Mouse (Mus musculus): Measurements from ENCODE around the gene Zfyve28.

DNA sequence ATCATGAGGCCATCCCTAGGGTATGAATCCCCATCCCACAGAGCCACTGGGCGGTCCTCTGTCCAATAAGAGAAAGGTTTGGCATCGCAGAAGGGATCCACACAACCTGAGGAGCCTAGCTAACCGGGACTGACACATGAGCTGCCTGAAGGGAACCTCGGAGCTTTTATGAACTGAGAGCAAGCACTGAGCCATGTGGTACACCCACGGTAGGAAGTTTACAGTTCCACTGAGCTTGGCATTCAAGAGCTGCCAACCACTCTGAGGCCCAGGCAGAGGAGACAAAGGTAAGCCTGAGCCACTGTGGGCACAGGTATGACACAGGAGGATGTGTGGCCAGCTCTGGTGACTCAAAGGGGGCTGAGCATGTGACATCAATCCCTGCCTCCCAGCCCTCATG is 63.7 kb downstream of the Zfyve28 start:
- no peak for TF ChIP-seq CTCF (IDR thresholded peaks at IDR 0.05; ENCODE audit: low read depth)
- TF ChIP-seq EP300 (IDR thresholded peaks at IDR 0.05; ENCODE audit: low read depth): no peak

All from heart, postnatal 0 days (tissue).